Mouse (Mus musculus) bone marrow, adult 2 months (tissue): ENCODE data around the gene Foxj2. TPM values are rescaled to one million over a fixed set of nuclear protein-coding genes. Genes with fewer than 3 reads are reported as not detected.

Experiments
- H3K27ac ChIP-seq: fragments of 200-500 bp; 2 replicates; pipeline ENCODE4 v1.5.1; 2012; ENCODE audit warnings: low read depth, mild to moderate bottlenecking, control low read depth, inconsistent platforms, low read length; ENCODE audit not compliant: control insufficient read depth, poor library complexity, insufficient read depth
- H3K4me1 ChIP-seq: fragments of 200-500 bp; 2 replicates; pipeline ENCODE4 v1.6.1; 2011; ENCODE audit warnings: low read length; ENCODE audit not compliant: control insufficient read depth, insufficient read depth
- H3K4me3 ChIP-seq: fragments of 200-500 bp; replicated peaks from 2 replicates; pipeline ENCODE3; 2011; ENCODE audit warnings: mild to moderate bottlenecking, low read depth, low read length, control low read depth; ENCODE audit not compliant: control insufficient read depth
- CTCF ChIP-seq: fragments of 200-500 bp; IDR thresholded peaks from 2 replicates; pipeline ENCODE4 v1.5.1; 2011; ENCODE audit warnings: low read length, control low read depth; ENCODE audit not compliant: control insufficient read depth, insufficient read depth
- POLR2A ChIP-seq: fragments of 200-500 bp; IDR thresholded peaks from 2 replicates; pipeline ENCODE4 v1.6.1; 2011; ENCODE audit warnings: low read depth, mild to moderate bottlenecking, control low read depth, low read length, borderline replicate concordance; ENCODE audit not compliant: control insufficient read depth
- WGBS: fragments of 180-500 bp; shearing (Covaris S2); methylation state at CpG from one replicate; pipeline ENCODE4 v1.1.7; 2018; 5-methylcytosine and 5-hydroxymethylcytosine counted together
- polyA plus RNA-seq: library from polyadenylated mRNA; stranded (reverse); fragments of >200 nt; gene quantifications from 2 replicates; pipeline ENCODE4 v1.2.4, GENCODE M21; 2011; ENCODE audit warnings: low replicate concordance; ENCODE audit not compliant: missing spikeins, insufficient read depth, insufficient read length

Gene Foxj2
- polyA plus RNA-seq: 9.6 and 18.0 TPM in 2 replicates

GRCm38 (mm10) chr6:122819306-122820070 is at the start of gene Foxj2:
Foxj2 (plus strand) TSS chr6:122819914.
- peaks cover 5% of the 10 kb centered on the region for H3K4me1 ChIP-seq
- WGBS: 2% methylated on average over 61 of the region's 61 CpGs

GRCm38 (mm10) chr6:122770760-122771315 is 48.9 kb upstream of the Foxj2 start:
- Histone ChIP-seq H3K4me3 (no peak overlapping the region), H3K4me1 (no peaks in the 10 kb centered on the region; the same call in 1 of the 2 replicates), H3K27ac (no peak overlapping the region)
- 88% methylated on average over 11 of the region's 11 CpGs for WGBS
- TF ChIP-seq CTCF (no peak), POLR2A (no peak)

More at GRCm38 (mm10) chr6:122819306-122820070, at the start of gene Foxj2:
- Histone ChIP-seq H3K27ac (peak within 1 kb of the TSS; percentile 81), H3K4me3 (peak within 1 kb of the TSS; percentile 89)
- TF ChIP-seq POLR2A (peak; percentile 15; the same call in 1 of the 2 replicates), CTCF (no peak)

- Histone ChIP-seq H3K4me1 (no peaks in the 10 kb centered on the region; the same call in 1 of the 2 replicates), H3K4me3 (no peak overlapping the region), H3K27ac (no peak overlapping the region)
- 81% methylated on average over 6 of the region's 6 CpGs for WGBS
- TF ChIP-seq POLR2A (no peak), CTCF (no peak)
These were observed 47.0 kb upstream of the Foxj2 start for GRCm38 (mm10) chr6:122772701-122773100.

DNA sequence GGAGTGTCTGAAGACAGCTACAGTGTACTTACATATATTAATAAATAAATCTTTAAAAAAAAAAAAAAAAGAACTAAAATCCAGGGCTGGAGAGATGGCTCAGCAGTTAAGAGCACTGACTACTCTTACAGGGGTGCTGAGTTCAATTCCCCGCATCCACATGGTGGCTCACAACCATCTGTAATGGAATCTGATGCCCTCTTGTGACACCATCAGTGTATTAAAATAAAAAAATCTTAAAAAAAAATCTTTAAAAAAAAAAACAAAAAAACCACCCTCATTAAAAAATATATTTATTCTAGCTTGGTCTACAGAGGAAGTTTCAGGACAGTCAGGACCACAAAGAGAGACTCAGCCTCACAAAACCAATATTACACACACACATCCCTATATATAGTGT is 45.4 kb upstream of the Foxj2 start:
- Histone ChIP-seq H3K4me1 (no peaks in the 10 kb centered on the region; the same call in 1 of the 2 replicates), H3K27ac (no peak overlapping the region), H3K4me3 (no peak overlapping the region)
- TF ChIP-seq POLR2A (no peak), CTCF (no peak)
- WGBS: 73% methylated on average over 1 of the region's 1 CpGs

DNA sequence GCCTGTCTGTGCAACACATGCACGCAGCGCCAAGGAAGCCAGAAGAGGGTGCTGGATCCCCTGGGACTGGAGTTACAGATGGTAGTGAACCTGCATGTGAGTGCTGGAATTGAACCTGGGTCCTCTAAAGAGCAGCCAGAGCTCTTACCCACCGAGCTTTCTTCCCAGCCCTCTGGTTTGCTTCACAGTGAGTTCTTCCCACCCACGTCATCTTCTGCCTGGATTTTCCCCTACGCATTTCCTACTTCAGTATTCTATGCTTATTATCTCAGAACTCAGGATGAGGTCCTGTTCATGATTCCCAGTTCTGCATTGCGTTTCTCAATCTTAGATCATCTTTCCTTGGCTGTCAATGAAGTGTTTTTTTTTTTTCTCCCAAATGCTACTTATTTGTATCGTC is 43.7 kb upstream of the Foxj2 start:
- no peak overlapping the region for H3K27ac ChIP-seq
- no peak for TF ChIP-seq POLR2A
- no peak for TF ChIP-seq CTCF
- WGBS: 88% methylated on average over 7 of the region's 7 CpGs
- no peaks in the 10 kb centered on the region for H3K4me1 ChIP-seq
- H3K4me3 ChIP-seq: no peak overlapping the region

DNA sequence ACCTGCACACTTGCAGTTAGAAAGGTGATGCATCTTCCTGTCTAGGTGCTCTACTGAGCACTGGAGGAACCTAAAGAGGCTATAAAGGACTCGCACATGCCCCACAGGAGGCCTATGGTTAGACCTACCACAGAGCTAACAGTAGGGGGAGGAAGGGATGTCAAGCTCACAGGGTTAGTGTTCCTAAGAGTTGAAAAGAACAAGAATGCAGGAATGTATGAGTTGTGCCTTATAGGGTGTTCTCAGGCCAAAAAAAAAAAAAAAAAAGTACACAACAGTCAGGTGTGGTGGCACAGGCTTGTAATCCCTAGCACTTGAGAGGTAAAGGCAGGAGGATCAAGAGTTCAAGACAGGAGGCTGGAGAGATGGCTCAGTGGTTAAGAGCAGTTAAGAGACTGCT is 39.8 kb upstream of the Foxj2 start:
- WGBS: 89% methylated on average over 1 of the region's 1 CpGs
- H3K4me3 ChIP-seq: no peak overlapping the region
- no peak overlapping the region for H3K27ac ChIP-seq
- TF ChIP-seq CTCF: no peak
- TF ChIP-seq POLR2A: no peak
- peaks cover 2% of the 10 kb centered on the region; the same call in 1 of the 2 replicates for H3K4me1 ChIP-seq

GRCm38 (mm10) chr6:122781167-122781566 is 38.5 kb upstream of the Foxj2 start:
- Histone ChIP-seq H3K4me1 (peaks cover 2% of the 10 kb centered on the region; the same call in 1 of the 2 replicates), H3K27ac (no peak overlapping the region), H3K4me3 (no peak overlapping the region)
- 82% methylated on average over 4 of the region's 4 CpGs for WGBS
- TF ChIP-seq POLR2A (no peak), CTCF (no peak)

DNA sequence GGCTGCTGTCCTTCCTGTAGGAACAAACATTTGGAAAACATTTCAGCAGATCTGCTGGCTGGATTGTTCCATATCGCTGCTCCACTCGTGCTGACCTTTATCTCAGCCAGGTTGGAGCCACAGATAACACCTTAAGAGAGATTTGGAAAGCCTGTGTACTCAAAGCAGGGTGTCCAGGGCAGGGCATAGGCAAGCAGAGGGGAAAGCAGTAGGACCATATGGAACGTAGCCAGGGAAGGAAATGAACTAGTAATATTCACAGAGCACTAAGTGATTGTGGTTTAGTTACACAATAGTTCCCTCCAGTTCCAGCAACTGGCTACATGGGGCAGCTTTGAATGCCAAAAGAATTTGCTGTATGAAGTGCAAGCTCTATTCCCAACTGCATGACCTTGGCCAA is 37.5 kb upstream of the Foxj2 start:
- H3K4me3 ChIP-seq: no peak overlapping the region
- H3K27ac ChIP-seq: no peak overlapping the region
- peaks cover 2% of the 10 kb centered on the region; the same call in 1 of the 2 replicates for H3K4me1 ChIP-seq
- 9% methylated on average over 3 of the region's 3 CpGs for WGBS
- no peak for TF ChIP-seq CTCF
- no peak for TF ChIP-seq POLR2A
